Mouse (Mus musculus) urinary bladder, postnatal 4 days (tissue): Measurements from ENCODE around the gene Invs.

Experiments
- DNase-seq, 2 experiments: peaks; one replicate each; pipeline ENCODE4 v3.0.0; 2021 to 2022; ENCODE audit warnings: low spot score in 2 of 2

Invs gene

DNA sequence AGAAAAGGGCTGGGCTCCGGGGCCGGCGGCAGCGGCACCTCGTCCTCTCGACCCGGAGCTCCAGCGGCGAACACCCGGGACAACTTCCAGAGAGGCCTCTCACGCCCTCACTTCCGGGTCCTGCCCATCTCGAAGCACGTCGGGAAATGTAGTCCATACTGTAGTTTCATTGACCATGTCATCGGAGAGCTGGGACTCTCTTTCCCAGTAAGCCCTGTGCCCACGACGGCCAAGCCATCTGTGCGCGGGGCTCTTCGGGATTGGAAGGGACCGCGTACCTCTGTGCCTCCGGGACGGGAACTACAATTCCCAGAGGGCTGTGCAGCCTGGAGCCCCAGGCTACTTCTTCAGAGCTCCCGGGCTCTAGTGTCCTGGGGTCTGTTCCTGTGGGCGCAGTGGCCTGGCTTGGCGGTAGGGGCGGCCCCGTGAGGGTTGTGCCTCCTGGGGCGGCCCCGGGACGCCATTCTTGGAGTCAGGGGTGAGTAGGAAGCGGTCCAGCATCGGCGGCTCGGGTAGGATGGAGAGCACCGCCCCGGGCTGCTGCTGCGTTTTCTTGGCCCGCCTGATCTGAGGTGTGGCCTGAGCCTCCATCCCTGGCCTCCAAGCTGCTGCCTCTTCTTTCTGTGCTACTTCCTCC lies at the start of gene Invs, which contains the start of gene Erp44:
Gene Invs (plus strand): TSS at position 263 of the 637 bp plus-strand sequence.
Gene Erp44 (minus strand): TSS at position 61 of the 637 bp plus-strand sequence.
- DNase-seq, result peak; percentile 91 to 93

GRCm38 (mm10) chr4:48236721-48237120 lies 42.8 kb upstream of the Invs start:
- DNase-seq, result no peak

DNA sequence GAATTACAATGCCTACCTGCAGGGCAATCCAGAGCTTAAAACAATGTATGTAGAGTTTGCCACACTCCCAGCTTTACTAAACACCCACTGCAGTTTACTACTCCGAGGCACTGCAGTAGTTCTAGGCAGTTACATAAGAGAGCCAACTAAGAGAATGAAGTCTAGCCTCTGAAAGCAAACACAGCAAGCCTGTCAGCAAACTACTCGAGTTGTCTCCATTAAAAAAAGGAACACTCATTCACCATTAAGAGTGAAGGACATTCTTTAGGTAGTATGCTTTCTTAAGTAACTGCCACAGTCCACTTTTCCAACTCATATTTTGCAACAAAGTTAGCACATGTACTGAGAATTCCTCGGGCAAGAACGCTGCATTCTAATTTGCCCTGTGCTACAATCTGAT lies 40.5 kb upstream of the Invs start:
- no peak for DNase-seq

DNA sequence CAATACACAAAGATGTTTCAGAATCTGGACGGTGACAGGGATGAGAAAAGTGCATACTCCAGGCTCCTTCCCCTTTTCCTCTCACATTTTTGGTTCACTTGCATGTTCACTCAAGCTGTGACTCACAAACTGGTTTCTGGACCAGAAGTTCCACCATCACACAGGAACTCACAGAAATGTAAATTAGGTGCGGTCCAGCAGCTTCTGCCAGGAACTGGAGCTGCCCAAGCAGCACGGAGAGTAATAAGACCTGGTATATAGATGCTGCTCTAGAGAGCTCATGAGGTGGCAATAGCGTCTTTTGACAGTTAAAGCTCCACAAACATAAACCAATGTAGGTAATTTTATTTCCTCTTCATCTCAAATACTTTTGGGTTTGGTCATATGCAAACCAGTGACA lies 37.1 kb upstream of the Invs start:
- no peak for DNase-seq

DNA sequence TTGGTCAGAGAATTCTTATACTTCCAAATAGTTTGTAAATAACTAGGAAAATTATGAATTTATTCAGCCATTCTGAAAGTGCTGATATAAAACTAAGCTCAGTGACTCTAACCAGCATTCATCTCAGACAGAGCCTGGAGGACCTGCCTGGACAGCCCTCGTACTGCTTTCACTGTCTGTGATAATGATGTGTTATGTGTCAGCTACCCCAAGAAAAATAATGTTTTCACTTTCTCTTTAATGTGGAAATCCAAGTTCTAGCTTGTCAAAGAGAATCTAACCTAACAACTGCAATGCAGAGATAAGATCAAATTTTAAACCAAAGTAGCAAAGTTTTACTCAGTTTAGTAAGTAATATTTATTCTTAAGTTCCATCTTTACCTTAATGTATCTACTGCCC lies 35.8 kb upstream of the Invs start:
- DNase-seq, result no peak

DNA sequence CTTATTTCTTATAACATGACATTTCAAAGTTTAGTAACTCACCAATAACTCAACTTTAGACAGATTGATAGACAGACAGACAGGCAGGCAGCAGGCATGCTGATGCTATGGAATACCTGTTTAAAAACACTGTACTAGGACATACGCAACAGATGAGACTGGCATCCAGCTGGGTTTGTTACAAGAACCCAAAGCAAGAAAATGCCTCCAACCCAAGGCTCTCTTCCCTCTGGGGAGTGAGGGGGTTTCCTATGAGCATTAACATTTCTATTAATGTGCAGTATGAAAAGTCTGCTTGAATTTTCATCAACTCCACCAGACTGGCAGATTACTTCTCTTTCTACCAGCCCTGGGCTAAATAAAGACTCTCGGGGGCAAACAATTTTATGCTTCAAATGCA lies 35.3 kb upstream of the Invs start:
- no peak for DNase-seq

- no peak for DNase-seq
Observed at GRCm38 (mm10) chr4:48253266-48253665, 26.3 kb upstream of the Invs start.

- no peak for DNase-seq
Observed at GRCm38 (mm10) chr4:48258045-48258444, 21.5 kb upstream of the Invs start.

DNA sequence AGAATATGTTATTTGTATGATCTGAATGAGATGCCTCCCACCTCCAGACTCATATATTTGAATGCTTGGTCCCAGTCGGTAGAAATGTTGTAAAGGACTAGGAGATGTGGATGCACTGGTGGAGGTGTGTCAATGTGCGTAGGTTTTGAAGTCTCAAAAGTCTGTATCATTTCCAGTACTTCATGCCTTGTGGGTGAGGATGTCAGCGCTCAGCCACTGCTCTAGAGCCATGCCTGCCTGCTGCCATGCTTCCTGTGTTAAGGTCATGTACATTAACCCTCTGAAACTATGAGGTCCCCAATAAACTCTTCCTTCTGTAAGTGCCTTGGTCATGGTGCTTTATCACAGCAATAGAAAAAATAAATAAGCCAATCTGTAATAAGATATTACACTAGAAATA lies 11.9 kb upstream of the Invs start:
- no peak for DNase-seq

DNA sequence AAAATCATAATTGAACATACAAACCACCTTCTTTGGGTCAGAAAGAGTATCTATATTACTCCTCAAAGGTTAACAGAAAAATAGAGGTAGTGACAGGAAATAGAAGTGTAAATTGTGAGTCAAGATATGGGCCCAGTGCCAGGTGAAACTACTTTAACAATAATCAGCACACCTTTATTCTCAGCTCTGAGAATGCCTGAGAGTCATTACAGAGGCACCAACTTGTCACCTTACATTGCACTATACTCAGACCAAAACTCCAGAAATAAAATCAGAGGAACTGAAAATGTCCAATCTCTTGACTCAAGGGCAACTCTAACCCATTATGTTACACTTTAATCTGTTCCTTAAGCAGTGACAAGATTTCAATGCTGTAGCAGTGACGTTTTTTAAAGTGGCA lies 11.4 kb upstream of the Invs start:
- no peak for DNase-seq

GRCm38 (mm10) chr4:48270532-48270931 lies 9.0 kb upstream of the Invs start:
- DNase-seq, result no peak

GRCm38 (mm10) chr4:48271838-48272237 lies 7.7 kb upstream of the Invs start:
- no peak for DNase-seq

GRCm38 (mm10) chr4:48273119-48273829 lies 6.3 kb upstream of the Invs start:
- DNase-seq, result no peak

- DNase-seq, result no peak
Observed at GRCm38 (mm10) chr4:48275736-48276135, 3.8 kb upstream of the Invs start.

- DNase-seq, result no peak
Observed at GRCm38 (mm10) chr4:48277011-48277410, 2.5 kb upstream of the Invs start.

DNA sequence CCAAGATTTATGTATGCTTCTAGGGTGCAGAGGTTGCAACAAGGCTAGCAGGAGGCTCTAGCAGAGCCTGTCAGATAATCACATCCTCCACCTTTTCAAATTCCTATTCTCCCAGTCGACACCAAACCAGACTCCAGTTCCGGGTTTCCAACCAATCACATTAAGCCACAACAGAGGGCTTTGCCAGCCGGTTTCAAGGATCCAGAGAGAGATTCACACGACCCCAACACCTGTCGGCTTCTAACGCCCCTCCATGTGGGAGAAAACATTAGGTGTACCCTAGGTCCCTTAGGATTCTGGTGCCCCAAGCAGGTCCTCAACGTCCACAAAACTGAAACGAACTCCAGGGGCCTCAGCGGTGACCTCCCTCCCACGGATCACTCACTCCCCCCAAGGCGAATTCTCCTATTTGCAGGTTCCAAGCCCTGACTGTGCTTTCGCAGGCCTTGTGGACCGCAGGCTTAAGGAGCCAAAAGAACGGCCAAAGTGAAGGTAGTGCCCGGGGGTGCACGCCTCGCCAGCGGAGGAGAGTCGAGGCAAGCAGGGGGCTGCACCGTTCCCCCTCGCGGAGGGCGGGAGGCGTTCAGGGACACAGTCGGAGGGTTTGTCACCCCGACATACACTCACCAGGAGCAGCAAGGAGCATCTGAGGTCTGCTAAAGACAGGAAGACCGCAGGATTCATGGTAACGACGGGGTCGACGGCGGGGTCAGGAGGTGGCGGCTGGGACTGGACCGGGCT lies 633 bp upstream of the Invs start:
- no peak for DNase-seq

- DNase-seq, result no peak
Observed at GRCm38 (mm10) chr4:48281121-48281520, 1.6 kb downstream of the Invs start.

- no peak for DNase-seq
Observed at GRCm38 (mm10) chr4:48287086-48287757, 7.7 kb downstream of the Invs start.

GRCm38 (mm10) chr4:48314814-48315213 lies 35.3 kb downstream of the Invs start:
- no peak for DNase-seq

- DNase-seq, result no peak
Observed at GRCm38 (mm10) chr4:48316036-48316435, 36.5 kb downstream of the Invs start.

DNA sequence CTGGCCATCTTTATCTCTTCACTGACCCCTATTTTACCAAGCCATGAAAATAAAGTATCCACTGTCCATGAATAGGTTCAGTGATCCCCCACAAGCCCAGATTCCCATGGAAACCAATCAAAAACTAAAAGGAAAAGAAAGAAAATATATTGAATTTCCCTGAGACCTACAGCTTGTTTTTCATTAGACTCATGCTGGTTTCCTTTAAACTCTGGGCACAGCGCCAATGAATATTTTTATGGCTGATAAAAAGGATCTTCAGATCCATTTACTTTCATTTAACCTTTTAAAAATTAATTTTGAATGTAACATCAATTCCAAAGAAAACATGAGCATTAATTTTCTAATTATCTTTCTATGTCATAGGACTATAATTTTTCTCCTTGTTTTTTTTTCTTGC lies 41.7 kb downstream of the Invs start:
- DNase-seq, result no peak

DNA sequence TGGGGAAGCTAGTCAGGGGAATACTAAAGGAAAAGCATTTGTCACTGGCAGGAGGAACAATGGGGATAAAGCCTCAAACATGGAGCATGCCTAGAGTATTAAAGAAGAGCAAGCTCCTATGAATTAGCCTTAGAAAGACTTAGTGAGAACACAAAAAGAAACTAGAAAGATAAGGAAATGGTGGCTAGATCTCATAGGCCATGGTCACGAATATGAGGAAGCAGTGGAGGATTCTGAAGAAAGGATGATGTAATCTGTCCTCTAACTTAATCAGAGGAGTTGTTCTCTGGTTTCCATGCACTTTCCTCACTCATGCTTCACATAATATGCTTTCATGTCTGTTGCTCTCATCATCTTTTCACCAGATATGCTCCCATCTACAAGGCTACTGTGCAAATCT lies 42.5 kb downstream of the Invs start:
- DNase-seq, result no peak
